ENCODE assay signal across 8 mouse cellular contexts in the genomic region with DNA sequence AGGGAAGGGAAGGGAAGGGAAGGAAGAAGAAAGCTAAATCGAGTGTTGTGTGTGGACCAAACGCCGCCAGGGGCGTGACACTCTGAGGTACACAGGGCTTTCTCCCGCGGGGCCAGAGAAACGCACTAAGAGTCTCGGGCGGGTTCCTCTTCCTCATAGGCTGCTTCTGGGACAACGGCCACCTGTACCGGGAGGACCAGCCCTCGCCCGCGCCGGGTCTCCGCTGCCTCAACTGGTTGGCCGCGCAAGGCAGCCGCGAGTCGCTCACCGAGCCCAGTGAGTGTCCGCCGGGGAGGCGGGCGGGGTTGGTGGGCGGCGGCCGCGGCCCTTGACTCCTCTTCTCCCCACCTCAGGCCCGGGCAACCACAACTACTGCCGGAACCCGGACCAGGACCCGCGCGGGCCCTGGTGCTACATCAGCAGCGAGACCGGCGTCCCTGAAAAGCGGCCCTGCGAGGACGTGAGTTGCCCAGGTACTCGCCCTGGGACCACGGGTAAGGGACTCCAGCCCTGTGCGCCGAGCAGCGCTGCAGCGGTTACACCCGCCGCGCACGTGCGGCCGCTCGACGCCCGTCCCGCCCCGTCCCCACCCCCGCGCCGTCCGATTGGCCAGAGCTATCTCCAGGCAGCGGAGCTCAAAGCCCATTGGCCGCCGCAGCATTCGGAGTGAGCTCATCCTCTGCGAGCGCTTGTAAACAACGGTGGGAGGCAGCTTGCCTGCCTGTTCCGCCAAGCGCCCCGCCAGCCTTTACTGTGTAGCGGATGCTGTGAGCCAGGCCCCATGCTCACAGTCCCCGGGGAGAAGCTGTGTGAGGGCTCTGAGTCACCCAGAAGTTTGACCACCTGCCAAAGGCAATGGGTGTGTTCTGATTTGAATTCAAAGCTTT. TPM values are rescaled to one million over a fixed set of nuclear protein-coding genes. Genes with fewer than 3 reads are reported as not detected.
DNase-seq lines count a peak whose midpoint lies in the region; ATAC-seq and TF ChIP-seq lines count a peak whose summit lies in the region.

No protein-coding gene starts in this region.

- H3K9me3 ChIP-seq in hindbrain, embryonic 13.5 days: no peaks in the 10 kb centered on the region

- H3K4me2 ChIP-seq in hindbrain, embryonic 13.5 days: peak overlapping the region; percentile 99

- under 1% methylated on average over 66 of the region's 75 CpGs for WGBS in hindbrain, embryonic 13.5 days

- no peaks in the 10 kb centered on the region for H3K27me3 ChIP-seq in Patski
- peaks cover 13% of the 10 kb centered on the region for H3K27me3 ChIP-seq in hindbrain, embryonic 13.5 days

- POLR2A ChIA-PET in Patski (lab: Charles Lee): interaction anchor here (0.7 kb wide), 1 partner anchor 1279 kb away, joined by 4 read pairs; no protein-coding TSS in a partner anchor

- peak; percentile 96 for ATAC-seq in Patski
- peak; percentile 97 for ATAC-seq in hindbrain, embryonic 13.5 days (ENCODE audit: low FRiP score)

- in situ Hi-C loops in Patski (cut with MboI; ENCODE audit: low pct_unique_long_range_greater_than_20kb): no loop called here

- CTCF ChIA-PET in Patski (lab: Charles Lee): interaction anchor here (0.6 to 1.6 kb wide), 3 partner anchors 13 to 77 kb away, joined by 3 to 7 read pairs (median 3); no protein-coding TSS in a partner anchor

- peaks cover 49% of the 10 kb centered on the region for H3K4me1 ChIP-seq in hindbrain, embryonic 13.5 days (replicated peaks)

- peak overlapping the region; percentile 57 for H3K4me3 ChIP-seq in hindbrain, embryonic 13.5 days

- no peak for TF ChIP-seq CTCF in Patski (IDR thresholded peaks at IDR 0.05)

- H3K36me3 ChIP-seq in hindbrain, embryonic 13.5 days: peaks cover 16% of the 10 kb centered on the region

- DNase-seq in Patski (ENCODE audit: low read depth, low spot score): peak; percentile 96
- peak; percentile 94 to 95 for DNase-seq in cerebellum, postnatal 14 days
- peak; percentile 86 to 90 for DNase-seq in frontal cortex, postnatal 14 days (ENCODE audit: low spot score in 2 of 2)
- peak; percentile 80 to 81 for DNase-seq in layer of hippocampus, postnatal 25 days (ENCODE audit: extremely low spot score in 1 of 2, low spot score in 1 of 2)
- peak; percentile 90 for DNase-seq in lung, postnatal 14 days
- DNase-seq in retina, adult 2 months (ENCODE audit: low read depth, low spot score): peak; percentile 78
- peak; percentile 95 for DNase-seq in thymus, postnatal 25 days

- H3K27ac ChIP-seq in hindbrain, embryonic 13.5 days: peak overlapping the region; percentile 75

- H3K9ac ChIP-seq in hindbrain, embryonic 13.5 days: peak overlapping the region; percentile 77

RNA-seq across cellular contexts. Expression of gene Pik3ip1, which starts 1.8 kb away (rescaled TPM):
- 24.7 TPM for polyA plus RNA-seq in Patski (2021)
- polyA plus RNA-seq in hindbrain, embryonic 13.5 days (2015; fragmentation: Nextera tagmentation; extraction: Ambion mirVana): 25.4 and 25.5 TPM in 2 replicates
- total RNA-seq in layer of hippocampus, postnatal 25 days (2021): 10 to 100 TPM; 29.1 to 38.2 TPM

RNA-seq across cellular contexts. Expression of gene Patz1, which starts 43.3 kb away (rescaled TPM):
- polyA plus RNA-seq in Patski (2021): 59.5 TPM
- 69.6 TPM in 2 replicates for polyA plus RNA-seq in hindbrain, embryonic 13.5 days (2015; fragmentation: Nextera tagmentation; extraction: Ambion mirVana)
- 10 to 100 TPM; 53.4 to 56.4 TPM for total RNA-seq in layer of hippocampus, postnatal 25 days (2021)

Comparison
In these comparisons a context has a peak if more than half of its experiments do, and no peak if none do; other contexts are left out.
1. Peak in every context shown above with its lines: DNase-seq, ATAC-seq, H3K4me3 ChIP-seq and H3K27ac ChIP-seq.